Mouse (Mus musculus): ENCODE measurements around the gene Snd1. TPM values are rescaled to one million over a fixed set of nuclear protein-coding genes. Genes with fewer than 3 reads are reported as not detected.

The Snd1 gene
- polyA plus RNA-seq, 1 experiment from 2014 or later = 128 TPM

- Histone ChIP-seq H3K27ac (ENCODE audit: low read length) (no peak overlapping the region), H3K4me3 (ENCODE audit: low read length) (no peak overlapping the region), H3K36me3 (ENCODE audit: control insufficient read depth, insufficient read depth, low read length) (peaks cover 18% of the 10 kb centered on the region), H3K9ac (ENCODE audit: low read length) (no peak overlapping the region), H3K27me3 (ENCODE audit: control insufficient read depth, insufficient read depth, low read depth, low read length) (no peaks in the 10 kb centered on the region), H3K4me1 (replicated peaks; ENCODE audit: control insufficient read depth, insufficient read depth, low read length) (no peaks in the 10 kb centered on the region), H3K4me2 (ENCODE audit: low read depth, low read length) (no peak overlapping the region), H3K9me3 (ENCODE audit: control insufficient read depth, low read length) (no peaks in the 10 kb centered on the region)
- 63% methylated on average over 7 of the region's 7 CpGs for WGBS
- ATAC-seq (ENCODE audit: low read depth) = peak; percentile 7; the same call in 1 of the 2 replicates
Measured at GRCm38 (mm10) chr6:28550255-28551004, 75.5 kb downstream of the Snd1 start.

DNA sequence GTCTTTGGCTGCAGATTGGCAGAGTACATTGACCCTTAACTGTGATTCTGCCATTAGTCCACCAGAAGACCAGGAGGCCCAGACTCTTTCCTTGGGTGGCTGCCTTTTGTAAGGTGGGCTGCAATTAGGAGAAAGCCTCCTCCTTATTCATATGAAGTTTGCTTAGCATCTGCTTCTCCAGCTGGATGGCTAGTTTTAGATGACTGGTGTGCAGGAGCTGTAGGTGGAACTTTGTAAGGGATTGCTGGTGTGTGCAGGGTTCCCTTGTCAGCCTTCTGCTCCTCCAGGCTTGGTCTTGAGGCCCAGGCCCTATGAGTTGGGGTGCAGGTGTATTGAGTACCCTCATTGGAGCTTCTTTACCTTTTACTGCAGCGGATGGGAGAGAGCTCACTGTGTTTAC, 79.5 kb downstream of the Snd1 start:
- ATAC-seq (ENCODE audit: low read depth) = no peak
- H3K27ac ChIP-seq (ENCODE audit: low read length) = no peak overlapping the region
- H3K4me2 ChIP-seq (ENCODE audit: low read depth, low read length) = no peak overlapping the region
- WGBS = 83% methylated on average over 1 of the region's 1 CpGs
- H3K9me3 ChIP-seq (ENCODE audit: control insufficient read depth, low read length) = no peaks in the 10 kb centered on the region
- no peak overlapping the region for H3K9ac ChIP-seq (ENCODE audit: low read length)
- no peaks in the 10 kb centered on the region for H3K27me3 ChIP-seq (ENCODE audit: control insufficient read depth, insufficient read depth, low read depth, low read length)
- no peaks in the 10 kb centered on the region for H3K4me1 ChIP-seq (replicated peaks; ENCODE audit: control insufficient read depth, insufficient read depth, low read length)
- no peak overlapping the region for H3K4me3 ChIP-seq (ENCODE audit: low read length)
- H3K36me3 ChIP-seq (ENCODE audit: control insufficient read depth, insufficient read depth, low read length) = no peaks in the 10 kb centered on the region; the same call in 1 of the 2 replicates

DNA sequence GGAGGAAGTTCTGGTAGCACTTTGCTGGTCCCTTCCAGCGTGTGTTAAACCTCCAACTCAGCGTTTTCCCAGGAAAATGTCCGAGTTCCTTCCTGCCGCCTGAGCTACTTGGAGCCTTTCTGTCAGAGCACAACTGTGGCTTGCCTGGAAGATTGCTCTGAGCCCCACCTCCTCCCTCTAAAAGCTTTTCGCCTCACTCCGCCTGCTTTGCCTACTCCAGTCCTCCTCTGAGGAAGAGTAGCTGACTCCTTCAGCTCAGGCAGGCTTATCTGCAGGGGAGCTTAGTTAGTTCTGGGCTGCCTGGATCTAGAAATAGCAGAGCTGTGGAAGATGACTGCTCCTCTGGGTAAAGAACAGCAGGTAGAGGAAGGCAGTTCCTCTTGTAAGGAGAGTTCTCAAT, 80.1 kb downstream of the Snd1 start:
- Histone ChIP-seq H3K9me3 (ENCODE audit: control insufficient read depth, low read length) (no peaks in the 10 kb centered on the region), H3K36me3 (ENCODE audit: control insufficient read depth, insufficient read depth, low read length) (no peaks in the 10 kb centered on the region; the same call in 1 of the 2 replicates), H3K27me3 (ENCODE audit: control insufficient read depth, insufficient read depth, low read depth, low read length) (no peaks in the 10 kb centered on the region), H3K4me1 (replicated peaks; ENCODE audit: control insufficient read depth, insufficient read depth, low read length) (no peaks in the 10 kb centered on the region), H3K4me2 (ENCODE audit: low read depth, low read length) (no peak overlapping the region), H3K9ac (ENCODE audit: low read length) (no peak overlapping the region), H3K4me3 (ENCODE audit: low read length) (no peak overlapping the region), H3K27ac (ENCODE audit: low read length) (no peak overlapping the region)
- ATAC-seq (ENCODE audit: low read depth) = no peak
- 71% methylated on average over 6 of the region's 6 CpGs for WGBS

GRCm38 (mm10) chr6:28555428-28555827, 80.5 kb downstream of the Snd1 start:
- Histone ChIP-seq H3K4me2 (ENCODE audit: low read depth, low read length) (no peak overlapping the region), H3K4me3 (ENCODE audit: low read length) (no peak overlapping the region), H3K36me3 (ENCODE audit: control insufficient read depth, insufficient read depth, low read length) (no peaks in the 10 kb centered on the region; the same call in 1 of the 2 replicates), H3K9ac (ENCODE audit: low read length) (no peak overlapping the region), H3K9me3 (ENCODE audit: control insufficient read depth, low read length) (no peaks in the 10 kb centered on the region), H3K27me3 (ENCODE audit: control insufficient read depth, insufficient read depth, low read depth, low read length) (no peaks in the 10 kb centered on the region), H3K4me1 (replicated peaks; ENCODE audit: control insufficient read depth, insufficient read depth, low read length) (no peaks in the 10 kb centered on the region), H3K27ac (ENCODE audit: low read length) (no peak overlapping the region)
- ATAC-seq (ENCODE audit: low read depth) = no peak
- WGBS = 82% methylated on average over 7 of the region's 7 CpGs

DNA sequence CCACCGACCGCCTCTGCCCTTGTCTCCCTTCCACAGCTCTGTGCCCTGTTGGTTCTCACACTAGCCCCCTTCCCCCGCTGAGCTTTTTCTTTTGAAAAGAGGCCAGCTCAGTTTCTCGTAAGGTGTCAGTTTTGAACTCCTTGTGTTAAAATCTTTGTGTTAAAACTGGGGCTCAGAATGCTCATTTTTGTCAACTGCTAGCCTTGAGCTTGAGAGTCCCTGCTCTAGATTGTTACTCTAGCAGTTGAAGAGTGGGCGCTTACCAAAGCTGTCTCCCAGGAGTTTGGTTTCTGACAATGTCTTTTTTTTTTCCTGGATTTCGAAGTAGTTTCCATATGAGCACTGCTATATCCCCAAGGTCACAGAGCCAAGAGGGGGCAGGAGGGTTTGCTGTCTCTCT, 82.8 kb downstream of the Snd1 start:
- Histone ChIP-seq H3K9ac (ENCODE audit: low read length) (no peak overlapping the region), H3K9me3 (ENCODE audit: control insufficient read depth, low read length) (no peaks in the 10 kb centered on the region), H3K4me3 (ENCODE audit: low read length) (no peak overlapping the region), H3K4me2 (ENCODE audit: low read depth, low read length) (no peak overlapping the region), H3K27me3 (ENCODE audit: control insufficient read depth, insufficient read depth, low read depth, low read length) (no peaks in the 10 kb centered on the region), H3K27ac (ENCODE audit: low read length) (no peak overlapping the region), H3K36me3 (ENCODE audit: control insufficient read depth, insufficient read depth, low read length) (no peaks in the 10 kb centered on the region), H3K4me1 (replicated peaks; ENCODE audit: control insufficient read depth, insufficient read depth, low read length) (no peaks in the 10 kb centered on the region)
- ATAC-seq (ENCODE audit: low read depth) = no peak
- 81% methylated on average over 6 of the region's 6 CpGs for WGBS

GRCm38 (mm10) chr6:28559419-28559818, 84.5 kb downstream of the Snd1 start:
- H3K9me3 ChIP-seq (ENCODE audit: control insufficient read depth, low read length) = no peaks in the 10 kb centered on the region
- H3K36me3 ChIP-seq (ENCODE audit: control insufficient read depth, insufficient read depth, low read length) = no peaks in the 10 kb centered on the region
- no peak overlapping the region for H3K9ac ChIP-seq (ENCODE audit: low read length)
- H3K27me3 ChIP-seq (ENCODE audit: control insufficient read depth, insufficient read depth, low read depth, low read length) = no peaks in the 10 kb centered on the region
- no peaks in the 10 kb centered on the region for H3K4me1 ChIP-seq (replicated peaks; ENCODE audit: control insufficient read depth, insufficient read depth, low read length)
- 85% methylated on average over 2 of the region's 2 CpGs for WGBS
- no peak overlapping the region for H3K27ac ChIP-seq (ENCODE audit: low read length)
- no peak overlapping the region for H3K4me3 ChIP-seq (ENCODE audit: low read length)
- H3K4me2 ChIP-seq (ENCODE audit: low read depth, low read length) = no peak overlapping the region
- no peak for ATAC-seq (ENCODE audit: low read depth)

- H3K9ac ChIP-seq (ENCODE audit: low read length) = no peak overlapping the region
- no peak overlapping the region for H3K27ac ChIP-seq (ENCODE audit: low read length)
- H3K4me1 ChIP-seq (replicated peaks; ENCODE audit: control insufficient read depth, insufficient read depth, low read length) = no peaks in the 10 kb centered on the region
- H3K36me3 ChIP-seq (ENCODE audit: control insufficient read depth, insufficient read depth, low read length) = peaks cover 4% of the 10 kb centered on the region; the same call in 1 of the 2 replicates
- no peak for ATAC-seq (ENCODE audit: low read depth)
- H3K9me3 ChIP-seq (ENCODE audit: control insufficient read depth, low read length) = no peaks in the 10 kb centered on the region
- H3K27me3 ChIP-seq (ENCODE audit: control insufficient read depth, insufficient read depth, low read depth, low read length) = no peaks in the 10 kb centered on the region
- no peak overlapping the region for H3K4me3 ChIP-seq (ENCODE audit: low read length)
- 85% methylated on average over 5 of the region's 5 CpGs for WGBS
- no peak overlapping the region for H3K4me2 ChIP-seq (ENCODE audit: low read depth, low read length)
Measured at GRCm38 (mm10) chr6:28561291-28561995, 86.5 kb downstream of the Snd1 start.

GRCm38 (mm10) chr6:28562323-28563044, 87.5 kb downstream of the Snd1 start:
- H3K9me3 ChIP-seq (ENCODE audit: control insufficient read depth, low read length) = no peaks in the 10 kb centered on the region
- no peaks in the 10 kb centered on the region for H3K27me3 ChIP-seq (ENCODE audit: control insufficient read depth, insufficient read depth, low read depth, low read length)
- H3K4me3 ChIP-seq (ENCODE audit: low read length) = no peak overlapping the region
- H3K36me3 ChIP-seq (ENCODE audit: control insufficient read depth, insufficient read depth, low read length) = peaks cover 4% of the 10 kb centered on the region; the same call in 1 of the 2 replicates
- H3K4me2 ChIP-seq (ENCODE audit: low read depth, low read length) = no peak overlapping the region
- ATAC-seq (ENCODE audit: low read depth) = no peak
- H3K9ac ChIP-seq (ENCODE audit: low read length) = no peak overlapping the region
- no peak overlapping the region for H3K27ac ChIP-seq (ENCODE audit: low read length)
- 80% methylated on average over 4 of the region's 4 CpGs for WGBS
- no peaks in the 10 kb centered on the region for H3K4me1 ChIP-seq (replicated peaks; ENCODE audit: control insufficient read depth, insufficient read depth, low read length)

DNA sequence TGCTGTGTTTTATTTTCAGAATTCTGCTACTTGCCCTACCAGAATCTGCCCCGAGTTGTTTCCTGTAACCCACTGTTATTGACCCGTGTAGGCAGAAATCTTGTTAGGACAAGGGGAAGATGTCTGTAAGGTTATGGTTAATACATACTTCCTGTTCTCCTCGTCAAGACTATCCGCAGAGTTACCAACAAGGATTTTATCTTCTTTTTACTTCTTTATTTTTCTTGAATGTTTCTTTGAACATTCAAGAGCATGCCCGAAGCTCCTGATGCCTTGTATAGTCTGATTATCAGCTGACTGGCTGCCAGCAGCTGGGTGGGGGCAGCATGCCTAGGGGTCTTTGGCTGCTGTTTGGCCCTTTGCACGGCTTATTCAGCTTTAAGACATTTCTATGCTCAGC, 93.0 kb downstream of the Snd1 start:
- Histone ChIP-seq H3K4me2 (ENCODE audit: low read depth, low read length) (no peak overlapping the region), H3K9me3 (ENCODE audit: control insufficient read depth, low read length) (no peaks in the 10 kb centered on the region), H3K4me1 (replicated peaks; ENCODE audit: control insufficient read depth, insufficient read depth, low read length) (0 out of 2 replicates have a peak, but pooled peaks cover 3% of the 10 kb centered on the region), H3K4me3 (ENCODE audit: low read length) (no peak overlapping the region), H3K9ac (ENCODE audit: low read length) (no peak overlapping the region), H3K27ac (ENCODE audit: low read length) (no peak overlapping the region), H3K27me3 (ENCODE audit: control insufficient read depth, insufficient read depth, low read depth, low read length) (no peaks in the 10 kb centered on the region), H3K36me3 (ENCODE audit: control insufficient read depth, insufficient read depth, low read length) (peaks cover 4% of the 10 kb centered on the region; the same call in 1 of the 2 replicates)
- no peak for ATAC-seq (ENCODE audit: low read depth)
- 75% methylated on average over 6 of the region's 6 CpGs for WGBS
